Mouse (Mus musculus) layer of hippocampus, postnatal 36 days (tissue): Measurements from ENCODE around the gene Dcp1a. TPM values are rescaled to one million over a fixed set of nuclear protein-coding genes. Genes with fewer than 3 reads are reported as not detected.

Source experiments
- DNase-seq, 2 experiments: peaks; one replicate each; pipeline ENCODE4 v3.0.0; 2022
- total RNA-seq, 2 experiments: library from RNA; stranded (reverse); gene quantifications; 2 replicates each; pipeline ENCODE4 v1.2.3; 2021

The Dcp1a gene
- 10 to 100 TPM; 20.0 to 24.8 TPM for total RNA-seq

GRCm38 (mm10) chr14:30479361-30479948 is at the start of gene Dcp1a:
Gene Dcp1a (plus strand): TSS chr14:30479535.
- peak; percentile 97 to 98 for DNase-seq

GRCm38 (mm10) chr14:30429606-30430005 is 49.7 kb upstream of the Dcp1a start:
- no peak for DNase-seq

- DNase-seq = no peak
Observed at GRCm38 (mm10) chr14:30430026-30430425, 49.3 kb upstream of the Dcp1a start.

- DNase-seq = no peak
Observed at GRCm38 (mm10) chr14:30430446-30430845, 48.9 kb upstream of the Dcp1a start.

GRCm38 (mm10) chr14:30435316-30435715 is 44.0 kb upstream of the Dcp1a start:
- DNase-seq = no peak

- DNase-seq = no peak
Observed at GRCm38 (mm10) chr14:30439915-30440314, 39.4 kb upstream of the Dcp1a start.

- no peak for DNase-seq
Observed at GRCm38 (mm10) chr14:30455801-30456595, 23.3 kb upstream of the Dcp1a start.

GRCm38 (mm10) chr14:30457436-30457835 is 21.9 kb upstream of the Dcp1a start:
- peak in 1 of 2 experiments; percentile 20 for DNase-seq

GRCm38 (mm10) chr14:30457897-30458296 is 21.4 kb upstream of the Dcp1a start:
- no peak for DNase-seq

GRCm38 (mm10) chr14:30458820-30459219 is 20.5 kb upstream of the Dcp1a start:
- no peak for DNase-seq

GRCm38 (mm10) chr14:30459891-30460523 is 19.3 kb upstream of the Dcp1a start:
- peak; percentile 64 to 70 for DNase-seq

GRCm38 (mm10) chr14:30463312-30463711 is 16.0 kb upstream of the Dcp1a start:
- DNase-seq = no peak

GRCm38 (mm10) chr14:30473605-30474004 is 5.7 kb upstream of the Dcp1a start:
- DNase-seq = no peak

- DNase-seq = no peak
Observed at GRCm38 (mm10) chr14:30474416-30474815, 4.9 kb upstream of the Dcp1a start.

GRCm38 (mm10) chr14:30491342-30491741 is 12.0 kb downstream of the Dcp1a start, which contains the start of gene Cacna1d:
Gene Cacna1d (minus strand): TSS chr14:30491455.
- no peak for DNase-seq

GRCm38 (mm10) chr14:30493276-30493675 is 13.9 kb downstream of the Dcp1a start:
- DNase-seq = no peak

GRCm38 (mm10) chr14:30494998-30495397 is 15.7 kb downstream of the Dcp1a start:
- no peak for DNase-seq

- no peak for DNase-seq
Observed at GRCm38 (mm10) chr14:30498202-30498601, 18.9 kb downstream of the Dcp1a start.

GRCm38 (mm10) chr14:30504990-30505389 is 25.7 kb downstream of the Dcp1a start:
- DNase-seq = no peak

- DNase-seq = no peak
Observed at GRCm38 (mm10) chr14:30510214-30510763, 31.0 kb downstream of the Dcp1a start.

- no peak for DNase-seq
Observed at GRCm38 (mm10) chr14:30512896-30513295, 33.6 kb downstream of the Dcp1a start.

- DNase-seq = no peak
Observed at GRCm38 (mm10) chr14:30515931-30516723, 36.8 kb downstream of the Dcp1a start.
